Mouse (Mus musculus) forebrain, embryonic 13.5 days (tissue): ENCODE results near the gene Aldh5a1. TPM values are rescaled to one million over a fixed set of nuclear protein-coding genes. Genes with fewer than 3 reads are reported as not detected.

Source experiments
- ATAC-seq: fragments of 200-750 bp; cut with Nextera tagmentation; 2 replicates; pipeline ENCODE4 v1.8.0; 2017
- H3K27ac ChIP-seq: fragments of 300-500 bp; sonication (generic); 2 replicates; pipeline ENCODE4 v1.5.1; 2015; ENCODE audit warnings: inconsistent platforms, mild to moderate bottlenecking, moderate library complexity
- H3K27me3 ChIP-seq: fragments of 300-500 bp; sonication (generic); 2 replicates; pipeline ENCODE4 v1.6.1; 2015; ENCODE audit warnings: mild to moderate bottlenecking, inconsistent platforms
- H3K36me3 ChIP-seq: fragments of 300-500 bp; sonication (generic); 2 replicates; pipeline ENCODE4 v1.6.1; 2015; ENCODE audit warnings: mild to moderate bottlenecking, inconsistent platforms; ENCODE audit not compliant: poor library complexity, severe bottlenecking
- H3K4me1 ChIP-seq: fragments of 300-500 bp; sonication (generic); 2 replicates; pipeline ENCODE4 v1.6.1; 2015; ENCODE audit warnings: inconsistent platforms
- H3K4me2 ChIP-seq: fragments of 300-500 bp; sonication (generic); 2 replicates; pipeline ENCODE4 v1.6.1; 2015; ENCODE audit warnings: inconsistent platforms, mild to moderate bottlenecking, moderate library complexity
- H3K4me3 ChIP-seq: fragments of 300-500 bp; sonication (generic); 2 replicates; pipeline ENCODE4 v1.5.1; 2015; ENCODE audit warnings: mild to moderate bottlenecking, inconsistent platforms
- H3K9ac ChIP-seq: fragments of 300-500 bp; sonication (generic); 2 replicates; pipeline ENCODE4 v1.6.1; 2015; ENCODE audit warnings: mild to moderate bottlenecking, inconsistent platforms
- H3K9me3 ChIP-seq: fragments of 300-500 bp; sonication (generic); replicated peaks from 2 replicates; pipeline ENCODE4 v1.6.1; 2016; ENCODE audit warnings: inconsistent platforms
- WGBS: fragments of 180-500 bp; shearing (Covaris S2); methylation state at CpG from one replicate; pipeline ENCODE4 v1.1.7; 2015; 5-methylcytosine and 5-hydroxymethylcytosine counted together
- polyA plus RNA-seq: library from polyadenylated mRNA; unstranded; fragments of >200 nt; fragmentation: Nextera tagmentation; extraction: Ambion mirVana; gene quantifications from 2 replicates; pipeline ENCODE4 v1.2.1, GENCODE M21; 2015

Aldh5a1 gene
- polyA plus RNA-seq, 1 experiment from 2014 or later, result 6.2 TPM

GRCm38 (mm10) chr13:24861084-24861483 lies 76.4 kb downstream of the Aldh5a1 start:
- 82% methylated on average over 12 of the region's 12 CpGs for WGBS
- H3K27ac ChIP-seq, result no peak overlapping the region
- H3K27me3 ChIP-seq, result no peaks in the 10 kb centered on the region
- H3K9me3 ChIP-seq, result no peaks in the 10 kb centered on the region
- no peak for ATAC-seq
- H3K4me1 ChIP-seq, result no peaks in the 10 kb centered on the region
- no peak overlapping the region for H3K9ac ChIP-seq
- H3K4me3 ChIP-seq, result no peak overlapping the region
- no peak overlapping the region for H3K4me2 ChIP-seq
- no peaks in the 10 kb centered on the region for H3K36me3 ChIP-seq

GRCm38 (mm10) chr13:24859115-24859514 lies 78.3 kb downstream of the Aldh5a1 start:
- ATAC-seq, result no peak

More at GRCm38 (mm10) chr13:24859115-24859514, 78.3 kb downstream of the Aldh5a1 start:
- no peak overlapping the region for H3K4me3 ChIP-seq
- no peak overlapping the region for H3K27ac ChIP-seq
- no peaks in the 10 kb centered on the region for H3K27me3 ChIP-seq
- H3K36me3 ChIP-seq, result no peaks in the 10 kb centered on the region
- H3K9ac ChIP-seq, result no peak overlapping the region
- H3K4me2 ChIP-seq, result no peak overlapping the region
- H3K9me3 ChIP-seq, result no peaks in the 10 kb centered on the region
- no peaks in the 10 kb centered on the region for H3K4me1 ChIP-seq

Other genes with a start within 250 kb of the Aldh5a1 start
- not detected in 2 replicates for gene Armh2, start 196.4 kb downstream of the Aldh5a1 start, polyA plus RNA-seq
- 108 and 109 TPM in 2 replicates for gene Gmnn, start 175.7 kb downstream of the Aldh5a1 start, polyA plus RNA-seq
- gene BC005537, start 136.0 kb downstream of the Aldh5a1 start, polyA plus RNA-seq, result 27.8 and 28.4 TPM in 2 replicates
- 63.6 and 66.5 TPM in 2 replicates for gene Acot13, start 106.1 kb downstream of the Aldh5a1 start, polyA plus RNA-seq
- gene Tdp2, start 106.0 kb downstream of the Aldh5a1 start, polyA plus RNA-seq, result 58.3 TPM in 2 replicates
- gene D130043K22Rik, start 92.5 kb downstream of the Aldh5a1 start, polyA plus RNA-seq, result 0.96 and 1.4 TPM in 2 replicates
- gene Gpld1, start 5.5 kb upstream of the Aldh5a1 start, polyA plus RNA-seq, result 0.27 and 0.47 TPM in 2 replicates
- 13.8 and 17.3 TPM in 2 replicates for gene Mrs2, start 82.7 kb upstream of the Aldh5a1 start, polyA plus RNA-seq
- 1.9 and 2.1 TPM in 2 replicates for gene Dcdc2a, start 118.3 kb upstream of the Aldh5a1 start, polyA plus RNA-seq